Mouse (Mus musculus) olfactory bulb, adult 2 months (tissue): ENCODE results near the gene Gdpd3. TPM values are rescaled to one million over a fixed set of nuclear protein-coding genes. Genes with fewer than 3 reads are reported as not detected.
"Not testable (repeated sequence)": the region's sequence is repeated elsewhere in the genome, so short reads cannot be mapped to it uniquely, and the experiment has no call there.

Experiments used
- H3K27ac ChIP-seq: fragments of 200-500 bp; 2 replicates; pipeline ENCODE4 v1.5.1; 2012; ENCODE audit warnings: low read depth, low read length; ENCODE audit not compliant: insufficient read depth
- H3K4me1 ChIP-seq: fragments of 200-500 bp; 2 replicates; pipeline ENCODE4 v1.6.1; 2012; ENCODE audit warnings: low read length; ENCODE audit not compliant: control insufficient read depth, insufficient read depth
- H3K4me3 ChIP-seq: fragments of 200-500 bp; 2 replicates; pipeline ENCODE4 v1.5.1; 2012; ENCODE audit warnings: mild to moderate bottlenecking, low read depth, low read length, moderate library complexity; ENCODE audit not compliant: insufficient read depth
- CTCF ChIP-seq: fragments of 200-500 bp; IDR thresholded peaks from 2 replicates; pipeline ENCODE4 v1.5.1; 2012; ENCODE audit warnings: low read depth, mild to moderate bottlenecking, low read length, moderate library complexity; ENCODE audit not compliant: insufficient read depth
- POLR2A ChIP-seq: fragments of 200-500 bp; IDR thresholded peaks from 2 replicates; pipeline ENCODE4 v1.6.1; 2012; ENCODE audit warnings: mild to moderate bottlenecking, low read depth, low read length, moderate library complexity; ENCODE audit not compliant: insufficient read depth
- WGBS: fragments of 180-500 bp; shearing (Covaris S2); methylation state at CpG from one replicate; pipeline ENCODE4 v1.1.7; 2018; 5-methylcytosine and 5-hydroxymethylcytosine counted together
- polyA plus RNA-seq: library from polyadenylated mRNA; stranded (reverse); fragments of >200 nt; gene quantifications from 2 replicates; pipeline ENCODE4 v1.2.4, GENCODE M21; 2012; ENCODE audit warnings: low replicate concordance; ENCODE audit not compliant: missing spikeins, insufficient read depth, insufficient read length

Gene Gdpd3
- polyA plus RNA-seq, result not detected in 2 replicates

DNA sequence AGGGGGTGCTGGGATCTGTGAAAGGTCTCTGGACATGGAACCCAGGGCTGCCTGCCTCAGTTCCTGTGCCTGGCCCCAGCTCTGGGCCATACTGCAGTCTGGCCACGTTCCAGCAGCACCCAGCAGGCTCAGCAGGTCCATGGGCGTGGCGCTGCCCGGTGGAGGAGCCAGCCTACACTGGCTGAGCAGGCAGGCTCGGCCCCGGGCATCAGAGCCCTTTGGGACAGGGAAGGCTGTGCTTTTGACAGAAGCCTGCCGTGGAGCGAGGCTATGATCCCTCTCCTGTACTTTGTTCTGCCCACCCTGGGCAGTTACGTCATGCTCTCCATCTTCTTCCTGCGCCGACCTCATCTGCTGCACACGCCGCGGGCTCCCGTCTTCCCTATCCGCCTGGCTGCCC is at the start of gene Gdpd3:
Gdpd3 (plus strand) TSS at position 134 of the 400 bp plus-strand sequence.
- peaks cover 38% of the 10 kb centered on the region for H3K4me1 ChIP-seq
- H3K4me3 ChIP-seq, result no peak within 1 kb of the TSS
- 92% methylated on average over 16 of the region's 16 CpGs for WGBS
- no peak for TF ChIP-seq POLR2A
- TF ChIP-seq CTCF, result no peak
- H3K27ac ChIP-seq, result no peak within 1 kb of the TSS

GRCm38 (mm10) chr7:126717566-126717965 is 48.6 kb upstream of the Gdpd3 start:
- WGBS, result 87% methylated on average over 3 of the region's 3 CpGs

DNA sequence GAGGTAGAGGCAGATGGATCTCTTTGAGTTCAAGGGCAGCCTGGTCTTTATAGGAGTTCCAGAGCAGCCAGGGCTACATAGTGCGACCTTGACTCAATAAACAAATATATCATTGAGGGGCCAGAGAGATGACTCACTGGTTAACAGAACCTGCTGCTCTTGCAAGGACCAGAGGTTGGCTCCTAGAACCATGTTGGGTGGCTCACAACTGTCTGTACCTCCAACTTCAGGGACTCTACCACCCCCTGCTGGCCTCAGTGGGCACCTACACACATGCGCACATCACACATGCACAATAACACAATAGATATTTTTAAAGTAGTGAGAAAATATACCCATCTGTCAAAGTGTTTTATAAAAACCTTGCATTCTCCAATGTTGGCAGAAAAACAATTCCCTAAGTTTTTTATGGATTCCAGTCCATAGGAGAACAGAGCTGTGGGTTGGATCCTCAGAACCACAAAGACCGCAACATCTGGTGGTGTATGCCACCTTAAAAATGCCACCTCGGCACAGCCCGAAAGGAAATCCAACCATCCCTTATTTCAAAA is 47.3 kb upstream of the Gdpd3 start:
- WGBS, result 91% methylated on average over 5 of the region's 5 CpGs
- no peak overlapping the region for H3K4me3 ChIP-seq
- no peak for TF ChIP-seq POLR2A
- no peak for TF ChIP-seq CTCF

More at GRCm38 (mm10) chr7:126717566-126717965, 48.6 kb upstream of the Gdpd3 start:
- Histone ChIP-seq H3K4me1 (no peaks in the 10 kb centered on the region), H3K4me3 (no peak overlapping the region), H3K27ac (no peak overlapping the region)
- TF ChIP-seq CTCF (no peak), POLR2A (no peak)

GRCm38 (mm10) chr7:126721635-126722034 is 44.5 kb upstream of the Gdpd3 start:
- WGBS, result 90% methylated on average over 13 of the region's 13 CpGs
- no peak overlapping the region for H3K4me3 ChIP-seq
- TF ChIP-seq POLR2A (no peak), CTCF (no peak)

More for the DNA sequence above, 47.3 kb upstream of the Gdpd3 start:
- H3K27ac ChIP-seq, result no peak overlapping the region
- H3K4me1 ChIP-seq, result no peaks in the 10 kb centered on the region

GRCm38 (mm10) chr7:126725077-126725476 is 41.1 kb upstream of the Gdpd3 start:
- Histone ChIP-seq H3K4me1 (no peaks in the 10 kb centered on the region), H3K27ac (no peak overlapping the region), H3K4me3 (no peak overlapping the region)
- 79% methylated on average over 3 of the region's 3 CpGs for WGBS
- TF ChIP-seq CTCF (no peak), POLR2A (no peak)

More at GRCm38 (mm10) chr7:126721635-126722034, 44.5 kb upstream of the Gdpd3 start:
- no peak overlapping the region for H3K27ac ChIP-seq
- H3K4me1 ChIP-seq, result no peaks in the 10 kb centered on the region

GRCm38 (mm10) chr7:126725667-126726066 is 40.5 kb upstream of the Gdpd3 start:
- no peak for TF ChIP-seq POLR2A
- no peak for TF ChIP-seq CTCF
- Histone ChIP-seq H3K27ac (no peak overlapping the region), H3K4me3 (no peak overlapping the region), H3K4me1 (no peaks in the 10 kb centered on the region)
- 85% methylated on average over 5 of the region's 5 CpGs for WGBS

GRCm38 (mm10) chr7:126730256-126730789 is 35.8 kb upstream of the Gdpd3 start:
- WGBS, result 89% methylated on average over 4 of the region's 4 CpGs
- not testable (repeated sequence) for H3K4me1 ChIP-seq, H3K27ac ChIP-seq, H3K4me3 ChIP-seq

- TF ChIP-seq POLR2A (no peak), CTCF (no peak)
- Histone ChIP-seq H3K4me1 (peaks cover 3% of the 10 kb centered on the region; the same call in 1 of the 2 replicates), H3K27ac (no peak overlapping the region), H3K4me3 (no peak overlapping the region)
- 81% methylated on average over 8 of the region's 8 CpGs for WGBS
Observed at GRCm38 (mm10) chr7:126736122-126736521, 30.0 kb upstream of the Gdpd3 start.

DNA sequence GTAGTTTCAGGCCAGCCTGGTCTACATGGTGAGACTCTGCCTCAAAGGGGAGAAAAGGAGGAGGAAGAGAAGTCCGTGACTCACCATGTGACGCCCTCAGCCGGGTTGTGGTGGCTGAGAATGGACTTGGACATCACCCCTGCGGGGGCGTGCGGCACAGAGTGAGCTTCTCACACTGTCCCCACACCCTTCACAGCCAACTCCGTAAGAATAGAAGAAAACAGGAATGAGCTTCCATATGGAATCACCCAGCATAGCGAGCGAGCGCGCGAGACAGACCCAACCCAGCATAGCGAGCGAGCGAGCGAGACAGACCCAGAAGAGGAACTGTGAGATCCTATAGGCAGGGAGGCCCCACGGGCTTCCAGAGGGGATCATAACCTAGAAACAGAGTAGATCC is 26.6 kb upstream of the Gdpd3 start:
- WGBS, result 82% methylated on average over 17 of the region's 17 CpGs
- H3K27ac ChIP-seq, result no peak overlapping the region
- peaks cover 3% of the 10 kb centered on the region; the same call in 1 of the 2 replicates for H3K4me1 ChIP-seq
- H3K4me3 ChIP-seq, result no peak overlapping the region
- TF ChIP-seq CTCF (no peak), POLR2A (no peak)
